Mouse (Mus musculus): ENCODE data around the gene Psmd9. TPM values are rescaled to one million over a fixed set of nuclear protein-coding genes. Genes with fewer than 3 reads are reported as not detected.

The Psmd9 gene
- polyA plus RNA-seq, 1 experiment from 2014 or later = 107 TPM

DNA sequence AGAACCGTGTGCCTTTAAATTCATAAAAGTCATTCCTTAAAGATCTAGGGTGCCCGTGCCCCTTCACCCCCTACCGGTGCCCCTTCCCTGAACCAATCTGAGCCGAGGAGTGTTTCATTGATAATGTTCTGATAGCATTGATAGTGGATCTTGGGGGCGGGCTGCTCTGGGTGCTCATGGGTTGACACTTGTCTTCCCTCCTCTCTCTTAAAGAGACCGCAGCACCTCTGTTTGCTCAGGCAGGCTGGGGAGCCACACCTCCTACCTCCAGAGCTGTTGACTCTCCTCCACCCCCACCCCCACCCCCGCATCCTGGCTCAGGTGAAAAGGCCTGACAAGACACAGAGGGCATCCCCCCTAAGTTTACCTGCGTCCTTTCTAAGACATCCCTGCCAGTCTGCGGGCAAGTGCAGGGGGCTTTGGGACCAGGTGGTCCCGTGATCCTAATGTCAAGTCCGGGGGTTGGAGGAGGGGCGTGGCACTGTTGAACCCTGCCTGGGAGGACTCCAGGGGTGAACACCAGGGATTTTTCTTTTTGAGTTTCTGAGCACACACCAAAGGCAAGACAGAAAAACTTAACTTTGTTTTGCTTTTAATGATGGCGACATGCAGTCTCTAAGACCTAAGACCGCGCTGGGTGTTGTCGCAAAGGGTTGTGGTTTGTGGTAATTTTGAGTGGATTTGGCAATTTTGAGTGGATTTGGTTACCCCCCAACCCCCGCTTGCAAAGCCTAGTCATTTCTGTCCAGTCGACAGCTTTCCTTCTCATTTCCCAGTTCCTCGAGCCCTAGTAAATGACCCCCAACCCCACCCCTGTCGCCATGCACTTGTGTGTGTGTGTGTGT is 24.2 kb upstream of the Psmd9 start:
- peak overlapping the region; percentile 100 for H3K9ac ChIP-seq

DNA sequence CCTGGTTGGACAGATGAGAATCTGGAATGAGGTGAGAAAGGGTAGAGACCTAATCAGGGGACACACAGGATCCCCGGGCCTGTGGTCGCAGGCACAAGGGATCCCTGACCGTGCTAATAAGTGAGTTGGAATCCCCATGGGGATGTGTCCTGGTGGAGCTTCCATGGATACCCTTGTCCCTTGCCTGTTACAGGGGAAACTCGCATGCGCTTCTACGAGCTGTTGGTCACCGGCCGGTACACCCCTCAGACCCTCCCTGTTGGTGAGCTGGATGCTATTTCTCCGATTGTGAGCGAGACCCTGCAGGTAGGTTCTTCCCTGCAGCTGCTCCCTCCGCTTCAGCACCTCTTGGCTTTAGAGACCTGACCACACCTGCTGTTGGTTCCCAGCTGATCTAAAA is 22.9 kb upstream of the Psmd9 start:
- Histone ChIP-seq H3K4me1 (peaks cover 66% of the 10 kb centered on the region), H3K4me2 (peak overlapping the region; percentile 99; the same call in 1 of the 2 replicates), H3K27me3 (no peaks in the 10 kb centered on the region), H3K9me3 (no peaks in the 10 kb centered on the region), H3K9ac (peak overlapping the region; percentile 100), H3K4me3 (no peak overlapping the region), H3K27ac (no peak overlapping the region), H3K36me3 (peaks cover 51% of the 10 kb centered on the region)
- 82% methylated on average over 11 of the region's 11 CpGs for WGBS
- ATAC-seq (ENCODE audit: insufficient number of reproducible peaks, insufficient read depth, low FRiP score, low TSS enrichment, low read depth) = no peak

More for the DNA sequence above, 24.2 kb upstream of the Psmd9 start:
- Histone ChIP-seq H3K27me3 (no peaks in the 10 kb centered on the region), H3K4me1 (peaks cover 52% of the 10 kb centered on the region), H3K4me3 (peak overlapping the region; percentile 94), H3K9me3 (no peaks in the 10 kb centered on the region), H3K4me2 (peak overlapping the region; percentile 99), H3K36me3 (peaks cover 41% of the 10 kb centered on the region), H3K27ac (0 out of 2 replicates have a peak overlapping the region, but pooled peaks have one; percentile 100)
- ATAC-seq (ENCODE audit: insufficient number of reproducible peaks, insufficient read depth, low FRiP score, low TSS enrichment, low read depth) = no peak
- WGBS = 29% methylated on average over 20 of the region's 20 CpGs

DNA sequence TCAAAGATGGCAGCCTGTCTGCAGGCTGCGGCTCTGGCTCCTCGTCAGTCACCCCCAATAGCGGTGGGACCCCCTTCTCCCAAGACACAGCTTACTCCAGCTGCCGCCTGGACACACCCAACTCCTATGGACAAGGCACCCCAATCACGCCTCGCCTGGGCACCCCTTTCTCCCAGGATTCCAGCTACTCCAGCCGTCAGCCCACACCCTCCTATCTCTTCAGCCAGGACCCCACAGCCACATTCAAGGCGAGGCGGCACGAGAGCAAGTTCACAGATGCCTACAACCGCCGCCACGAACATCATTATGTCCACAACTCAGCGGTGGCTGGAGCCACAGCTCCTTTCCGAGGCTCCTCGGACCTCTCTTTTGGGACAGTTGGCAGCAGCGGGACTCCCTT is 21.6 kb upstream of the Psmd9 start:
- peaks cover 69% of the 10 kb centered on the region for H3K4me1 ChIP-seq
- ATAC-seq (ENCODE audit: insufficient number of reproducible peaks, insufficient read depth, low FRiP score, low TSS enrichment, low read depth) = no peak
- H3K27ac ChIP-seq = no peak overlapping the region
- peaks cover 63% of the 10 kb centered on the region for H3K36me3 ChIP-seq
- H3K4me2 ChIP-seq = no peak overlapping the region
- no peak overlapping the region for H3K9ac ChIP-seq
- no peaks in the 10 kb centered on the region for H3K27me3 ChIP-seq
- 86% methylated on average over 17 of the region's 17 CpGs for WGBS
- no peaks in the 10 kb centered on the region for H3K9me3 ChIP-seq
- H3K4me3 ChIP-seq = no peak overlapping the region

DNA sequence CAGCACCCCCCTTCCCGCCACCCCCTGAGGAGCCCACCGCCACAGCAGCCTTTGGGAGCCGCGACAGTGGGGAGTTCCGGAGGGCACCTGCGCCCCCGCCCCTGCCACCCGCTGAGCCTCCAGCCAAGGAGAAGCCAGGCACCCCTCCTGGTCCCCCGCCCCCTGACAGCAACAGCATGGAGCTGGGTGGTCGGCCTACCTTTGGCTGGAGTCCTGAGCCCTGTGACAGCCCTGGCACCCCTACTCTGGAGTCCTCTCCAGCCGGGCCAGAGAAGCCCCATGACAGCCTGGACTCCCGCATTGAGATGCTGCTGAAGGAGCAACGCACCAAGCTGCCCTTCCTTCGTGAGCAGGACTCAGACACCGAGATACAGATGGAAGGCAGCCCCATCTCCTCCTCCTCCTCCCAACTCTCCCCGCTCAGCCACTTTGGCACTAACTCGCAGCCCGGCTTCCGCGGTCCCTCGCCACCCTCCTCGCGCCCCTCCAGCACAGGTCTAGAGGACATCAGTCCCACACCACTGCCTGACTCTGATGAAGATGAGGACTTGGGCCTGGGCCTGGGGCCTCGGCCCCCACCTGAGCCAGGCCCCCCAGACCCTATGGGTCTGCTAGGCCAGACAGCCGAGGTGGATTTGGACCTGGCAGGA is 21.0 kb upstream of the Psmd9 start:
- ATAC-seq (ENCODE audit: insufficient number of reproducible peaks, insufficient read depth, low FRiP score, low TSS enrichment, low read depth) = no peak
- H3K9ac ChIP-seq = peak overlapping the region; percentile 51
- H3K27ac ChIP-seq = no peak overlapping the region
- H3K4me3 ChIP-seq = 0 out of 2 replicates have a peak overlapping the region, but pooled peaks have one; percentile 6
- peaks cover 69% of the 10 kb centered on the region for H3K4me1 ChIP-seq
- H3K4me2 ChIP-seq = no peak overlapping the region
- H3K36me3 ChIP-seq = peaks cover 70% of the 10 kb centered on the region
- 89% methylated on average over 25 of the region's 25 CpGs for WGBS
- H3K9me3 ChIP-seq = no peaks in the 10 kb centered on the region
- H3K27me3 ChIP-seq = no peaks in the 10 kb centered on the region

DNA sequence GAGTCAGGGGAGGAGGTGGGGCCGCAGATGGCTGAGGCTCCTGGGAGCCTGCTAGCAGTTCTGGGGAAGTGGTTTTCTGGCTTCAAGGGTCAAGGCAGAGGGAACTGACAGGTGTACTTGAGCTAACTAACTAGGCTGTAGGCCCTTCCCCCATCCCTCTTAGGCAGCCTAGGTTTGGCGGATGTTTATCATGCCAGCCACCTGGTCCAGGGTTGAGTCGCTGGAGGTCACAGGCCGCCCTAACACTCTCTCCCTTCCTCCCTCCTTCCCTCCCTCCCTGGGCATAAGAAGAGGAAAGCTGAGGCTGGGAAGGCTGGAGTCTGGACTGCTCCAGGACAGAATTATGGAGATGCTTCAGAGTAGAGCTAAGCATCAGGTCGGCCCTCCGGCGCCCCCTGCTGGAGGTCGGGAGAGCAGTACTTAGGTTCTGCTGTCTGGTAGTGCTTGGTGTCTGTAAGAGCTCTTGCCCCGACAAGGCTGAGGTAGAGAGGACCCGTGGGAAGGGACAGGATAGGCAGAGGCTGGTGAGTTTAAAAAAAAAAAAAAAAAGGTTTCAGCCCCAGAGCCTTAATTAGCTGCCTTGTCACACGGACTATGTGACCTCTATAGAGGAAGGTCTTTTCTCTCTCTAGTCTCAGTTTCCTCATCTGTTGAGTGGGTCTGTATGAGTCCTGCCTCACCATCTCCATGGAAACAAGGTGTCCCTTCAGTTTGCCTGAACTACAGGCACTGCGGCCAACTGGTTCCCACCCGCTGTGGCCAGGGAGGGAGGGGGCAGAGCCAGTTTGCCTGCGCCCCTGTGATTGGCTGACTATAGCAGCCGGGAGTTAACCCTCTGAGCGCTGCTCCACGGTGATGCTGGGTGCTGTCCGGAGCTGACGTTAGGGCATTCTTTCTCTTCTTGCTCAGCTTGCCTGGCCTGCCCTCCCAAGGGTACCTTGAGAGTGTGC is 19.5 kb upstream of the Psmd9 start:
- H3K4me3 ChIP-seq = peak overlapping the region; percentile 41
- no peaks in the 10 kb centered on the region for H3K27me3 ChIP-seq
- peak overlapping the region; percentile 68 for H3K4me2 ChIP-seq
- H3K4me1 ChIP-seq = peaks cover 56% of the 10 kb centered on the region
- H3K27ac ChIP-seq = no peak overlapping the region; the same call in 1 of the 2 replicates
- peak overlapping the region; percentile 62 for H3K9ac ChIP-seq
- no peaks in the 10 kb centered on the region for H3K9me3 ChIP-seq
- WGBS = 9% methylated on average over 19 of the region's 19 CpGs
- peaks cover 81% of the 10 kb centered on the region for H3K36me3 ChIP-seq
- ATAC-seq (ENCODE audit: insufficient number of reproducible peaks, insufficient read depth, low FRiP score, low TSS enrichment, low read depth) = peak; percentile 75; the same call in 1 of the 2 replicates

DNA sequence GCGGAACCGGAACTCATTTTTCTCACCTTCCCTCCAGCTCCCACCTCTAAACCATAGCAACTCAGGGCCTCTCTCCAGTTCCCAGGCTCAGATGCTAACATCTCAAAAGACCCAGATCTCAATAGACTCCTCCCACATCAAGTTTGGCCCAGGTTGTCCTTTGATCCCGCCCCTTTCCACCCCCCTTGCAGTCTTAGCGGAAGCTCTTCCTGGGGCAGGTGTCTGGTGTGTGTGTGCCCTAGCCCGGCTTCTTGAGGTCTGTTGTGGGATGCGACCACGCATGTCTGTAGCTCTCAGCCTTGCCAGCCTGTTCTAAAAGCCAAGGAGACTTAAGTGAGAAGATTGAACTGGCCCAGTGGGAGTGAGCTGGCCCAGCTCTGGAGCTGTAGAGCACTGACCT is 18.6 kb upstream of the Psmd9 start:
- Histone ChIP-seq H3K9ac (peak overlapping the region; percentile 62), H3K27ac (peak overlapping the region; percentile 39; the same call in 1 of the 2 replicates), H3K27me3 (no peaks in the 10 kb centered on the region), H3K36me3 (peaks cover 84% of the 10 kb centered on the region), H3K4me2 (peak overlapping the region; percentile 68), H3K4me1 (peaks cover 47% of the 10 kb centered on the region), H3K9me3 (no peaks in the 10 kb centered on the region), H3K4me3 (peak overlapping the region; percentile 41)
- WGBS = 38% methylated on average over 7 of the region's 7 CpGs
- no peak for ATAC-seq (ENCODE audit: insufficient number of reproducible peaks, insufficient read depth, low FRiP score, low TSS enrichment, low read depth)

DNA sequence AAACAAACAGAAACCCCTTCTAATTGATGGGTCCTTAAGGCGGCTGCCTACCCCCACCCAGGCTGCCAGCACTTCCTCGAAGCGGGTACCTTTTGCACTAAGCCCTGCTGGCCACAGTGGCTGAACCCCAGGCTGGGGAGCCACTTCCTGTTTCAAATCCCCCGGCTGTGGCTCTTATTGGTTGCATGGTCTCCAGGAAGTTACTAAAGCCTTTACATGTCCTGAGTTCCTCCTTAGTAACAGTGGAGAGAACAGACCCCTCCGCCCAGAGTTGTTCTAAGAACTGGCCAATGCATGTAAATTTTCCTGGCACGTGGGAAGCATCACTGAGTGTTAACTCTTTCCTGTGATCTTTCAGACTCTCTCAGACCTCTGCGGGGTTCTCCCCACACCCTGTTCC is 18.1 kb upstream of the Psmd9 start:
- 39% methylated on average over 7 of the region's 7 CpGs for WGBS
- peaks cover 83% of the 10 kb centered on the region for H3K36me3 ChIP-seq
- H3K9me3 ChIP-seq = no peaks in the 10 kb centered on the region
- H3K9ac ChIP-seq = peak overlapping the region; percentile 62
- peak overlapping the region; percentile 41 for H3K4me3 ChIP-seq
- H3K27me3 ChIP-seq = no peaks in the 10 kb centered on the region
- H3K4me2 ChIP-seq = peak overlapping the region; percentile 68
- no peak for ATAC-seq (ENCODE audit: insufficient number of reproducible peaks, insufficient read depth, low FRiP score, low TSS enrichment, low read depth)
- H3K4me1 ChIP-seq = peaks cover 43% of the 10 kb centered on the region
- peak overlapping the region; percentile 39; the same call in 1 of the 2 replicates for H3K27ac ChIP-seq

DNA sequence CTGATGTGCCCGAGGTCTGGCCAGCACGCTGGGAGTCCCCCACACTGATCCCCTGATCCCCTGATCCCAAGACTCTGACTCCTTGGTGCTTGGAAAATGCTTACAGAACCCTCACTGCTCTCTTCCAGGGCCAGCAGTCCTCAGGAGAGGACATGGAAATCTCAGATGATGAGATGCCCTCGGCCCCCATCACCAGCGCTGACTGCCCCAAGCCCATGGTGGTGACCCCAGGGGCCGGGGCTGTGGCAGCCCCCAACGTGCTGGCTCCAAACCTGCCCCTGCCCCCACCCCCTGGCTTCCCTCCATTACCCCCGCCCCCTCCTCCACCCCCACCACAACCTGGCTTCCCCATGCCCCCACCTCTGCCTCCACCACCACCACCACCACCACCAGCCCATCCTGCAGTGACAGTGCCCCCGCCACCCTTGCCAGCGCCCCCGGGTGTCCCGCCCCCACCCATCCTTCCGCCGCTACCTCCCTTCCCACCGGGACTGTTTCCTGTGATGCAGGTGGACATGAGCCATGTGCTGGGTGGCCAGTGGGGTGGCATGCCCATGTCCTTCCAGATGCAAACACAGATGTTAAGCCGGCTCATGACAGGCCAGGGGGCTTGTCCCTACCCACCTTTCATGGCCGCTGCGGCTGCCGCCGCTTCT is 17.4 kb upstream of the Psmd9 start:
- Histone ChIP-seq H3K9ac (no peak overlapping the region), H3K27ac (0 out of 2 replicates have a peak overlapping the region, but pooled peaks have one; percentile 39), H3K4me3 (no peak overlapping the region), H3K9me3 (no peaks in the 10 kb centered on the region), H3K4me1 (peaks cover 38% of the 10 kb centered on the region), H3K36me3 (peaks cover 81% of the 10 kb centered on the region), H3K27me3 (no peaks in the 10 kb centered on the region), H3K4me2 (no peak overlapping the region)
- ATAC-seq (ENCODE audit: insufficient number of reproducible peaks, insufficient read depth, low FRiP score, low TSS enrichment, low read depth) = no peak
- 94% methylated on average over 19 of the region's 19 CpGs for WGBS

DNA sequence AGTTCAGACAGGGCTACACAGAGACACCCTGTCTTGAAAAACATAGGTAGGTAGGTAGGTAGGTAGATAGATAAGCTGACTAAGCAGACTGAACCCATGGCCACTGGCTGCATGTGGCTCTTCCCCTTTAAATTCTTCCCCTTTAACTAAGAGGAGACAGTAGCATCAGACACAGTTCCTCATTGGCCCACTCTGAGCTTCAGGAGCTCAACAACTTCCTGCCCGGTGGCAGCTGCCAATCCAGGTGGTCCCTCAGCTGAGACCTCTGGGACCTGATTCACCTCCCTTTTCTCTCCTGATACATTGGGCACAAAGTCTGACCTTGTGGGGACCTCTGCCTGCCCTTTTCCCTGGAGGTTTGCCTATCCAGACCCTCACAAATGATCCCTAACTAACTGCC is 16.3 kb upstream of the Psmd9 start:
- WGBS = 64% methylated on average over 1 of the region's 1 CpGs
- Histone ChIP-seq H3K36me3 (peaks cover 81% of the 10 kb centered on the region), H3K4me3 (no peak overlapping the region), H3K4me2 (no peak overlapping the region), H3K4me1 (peaks cover 38% of the 10 kb centered on the region), H3K27me3 (no peaks in the 10 kb centered on the region), H3K9me3 (no peaks in the 10 kb centered on the region), H3K9ac (no peak overlapping the region), H3K27ac (no peak overlapping the region)
- ATAC-seq (ENCODE audit: insufficient number of reproducible peaks, insufficient read depth, low FRiP score, low TSS enrichment, low read depth) = no peak

DNA sequence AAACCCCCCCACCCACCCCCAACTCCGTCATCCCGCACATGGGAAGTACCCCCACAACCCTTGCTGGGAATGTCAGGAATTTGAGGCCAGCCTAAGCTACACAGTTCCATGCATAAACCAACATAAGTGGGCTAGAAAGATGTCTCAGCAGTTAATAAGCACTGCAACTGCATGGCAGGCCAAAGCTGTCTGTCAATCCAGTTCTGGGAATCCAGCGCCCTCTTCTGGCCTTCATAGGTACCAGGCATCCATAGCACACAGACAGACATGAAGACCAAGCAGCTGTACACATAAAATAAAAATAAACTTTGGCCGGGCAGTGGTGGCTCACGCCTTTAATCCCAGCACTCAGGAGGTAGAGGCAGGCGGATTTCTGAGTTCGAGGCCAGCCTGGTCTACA is 13.8 kb upstream of the Psmd9 start:
- no peak overlapping the region for H3K9ac ChIP-seq
- no peak overlapping the region for H3K4me2 ChIP-seq
- H3K27ac ChIP-seq = no peak overlapping the region
- H3K9me3 ChIP-seq = no peaks in the 10 kb centered on the region
- no peak for ATAC-seq (ENCODE audit: insufficient number of reproducible peaks, insufficient read depth, low FRiP score, low TSS enrichment, low read depth)
- peaks cover 13% of the 10 kb centered on the region for H3K4me1 ChIP-seq
- H3K36me3 ChIP-seq = peaks cover 86% of the 10 kb centered on the region
- no peak overlapping the region for H3K4me3 ChIP-seq
- 49% methylated on average over 7 of the region's 7 CpGs for WGBS
- H3K27me3 ChIP-seq = no peaks in the 10 kb centered on the region
